Mouse (Mus musculus) c-Kit-positive CD71-positive TER-119-positive erythroid progenitor cells, embryonic 14.5 days (primary cell): ENCODE results near the gene Gm21708.
"Not testable (repeated sequence)": the region's sequence is repeated elsewhere in the genome, so short reads cannot be mapped to it uniquely, and the experiment has no call there.

ENCODE experiments used
- DNase-seq: peaks from one replicate; pipeline ENCODE4 v3.0.0-alpha.2; 2013; ENCODE audit warnings: low spot score

Gene Gm21708

GRCm38 (mm10) chrY:3410067-3410466 is at the start of gene Gm21708, which contains the start of gene Gm21704:
Gene Gm21708, minus strand, starts transcription at chrY:3410167.
Gene Gm21704, minus strand, starts transcription at chrY:3410167.
- not testable (repeated sequence) for DNase-seq
